Mouse (Mus musculus) midbrain, embryonic 15.5 days (tissue): ENCODE measurements around the gene Hoxc6. TPM values are rescaled to one million over a fixed set of nuclear protein-coding genes. Genes with fewer than 3 reads are reported as not detected.

Source experiments
- ATAC-seq: fragments of 200-750 bp; cut with Nextera tagmentation; replicated peaks from 2 replicates; pipeline ENCODE4 v1.8.0; 2017; ENCODE audit warnings: moderate TSS enrichment
- H3K27ac ChIP-seq: fragments of 300-500 bp; sonication (generic); 2 replicates; pipeline ENCODE4 v1.5.1; 2015; ENCODE audit warnings: mild to moderate bottlenecking, inconsistent platforms
- H3K27me3 ChIP-seq: fragments of 300-500 bp; sonication (generic); replicated peaks from 2 replicates; pipeline ENCODE4 v1.6.1; 2015; ENCODE audit warnings: inconsistent platforms
- H3K36me3 ChIP-seq: fragments of 300-500 bp; sonication (generic); replicated peaks from 2 replicates; pipeline ENCODE4 v1.6.1; 2015; ENCODE audit warnings: inconsistent platforms
- H3K4me1 ChIP-seq: fragments of 300-500 bp; sonication (generic); 2 replicates; pipeline ENCODE4 v1.6.1; 2015; ENCODE audit warnings: inconsistent platforms
- H3K4me2 ChIP-seq: fragments of 300-500 bp; sonication (generic); 2 replicates; pipeline ENCODE4 v1.6.1; 2015; ENCODE audit warnings: inconsistent platforms, mild to moderate bottlenecking, moderate library complexity
- H3K4me3 ChIP-seq: fragments of 300-500 bp; sonication (generic); 2 replicates; pipeline ENCODE4 v1.5.1; 2015; ENCODE audit warnings: mild to moderate bottlenecking, inconsistent platforms
- H3K9ac ChIP-seq: fragments of 300-500 bp; sonication (generic); 2 replicates; pipeline ENCODE4 v1.6.1; 2015; ENCODE audit warnings: mild to moderate bottlenecking, inconsistent platforms
- H3K9me3 ChIP-seq: fragments of 300-500 bp; sonication (generic); 2 replicates; pipeline ENCODE4 v1.6.1; 2016; ENCODE audit warnings: inconsistent platforms
- WGBS: fragments of 180-500 bp; shearing (Covaris S2); methylation state at CpG from one replicate; pipeline ENCODE4 v1.1.7; 2015; ENCODE audit warnings: mixed read lengths; 5-methylcytosine and 5-hydroxymethylcytosine counted together
- polyA plus RNA-seq: library from polyadenylated mRNA; unstranded; fragments of >200 nt; fragmentation: Nextera tagmentation; extraction: Ambion mirVana; gene quantifications from 2 replicates; pipeline ENCODE4 v1.2.1, GENCODE M21; 2015

The Hoxc6 gene
- polyA plus RNA-seq, 1 experiment from 2014 or later: not detected

GRCm38 (mm10) chr15:102983716-102984115 is 14.3 kb upstream of the Hoxc6 start:
- H3K27ac ChIP-seq: no peak overlapping the region
- peaks cover 10% of the 10 kb centered on the region for H3K4me1 ChIP-seq
- H3K27me3 ChIP-seq: peaks cover 95% of the 10 kb centered on the region
- no peaks in the 10 kb centered on the region for H3K36me3 ChIP-seq
- no peak for ATAC-seq
- 2% methylated on average over 12 of the region's 12 CpGs for WGBS
- H3K4me2 ChIP-seq: no peak overlapping the region
- no peaks in the 10 kb centered on the region for H3K9me3 ChIP-seq
- no peak overlapping the region for H3K9ac ChIP-seq
- no peak overlapping the region for H3K4me3 ChIP-seq

- no peak overlapping the region for H3K4me3 ChIP-seq
- no peak overlapping the region for H3K4me2 ChIP-seq
- H3K9me3 ChIP-seq: no peaks in the 10 kb centered on the region
- H3K9ac ChIP-seq: no peak overlapping the region
- H3K36me3 ChIP-seq: no peaks in the 10 kb centered on the region
- H3K27me3 ChIP-seq: peaks cover 95% of the 10 kb centered on the region
- peaks cover 10% of the 10 kb centered on the region for H3K4me1 ChIP-seq
- no peak overlapping the region for H3K27ac ChIP-seq
- under 1% methylated on average over 10 of the region's 10 CpGs for WGBS
- ATAC-seq: no peak
These were observed 13.5 kb upstream of the Hoxc6 start for GRCm38 (mm10) chr15:102984521-102984920.

- Histone ChIP-seq H3K27ac (no peak overlapping the region), H3K4me2 (no peak overlapping the region), H3K27me3 (peaks cover 95% of the 10 kb centered on the region), H3K4me1 (peaks cover 10% of the 10 kb centered on the region), H3K36me3 (no peaks in the 10 kb centered on the region), H3K9ac (no peak overlapping the region), H3K9me3 (no peaks in the 10 kb centered on the region), H3K4me3 (no peak overlapping the region)
- ATAC-seq: no peak
- WGBS: 5% methylated on average over 3 of the region's 3 CpGs
These were observed 13.1 kb upstream of the Hoxc6 start for GRCm38 (mm10) chr15:102984925-102985324.

- Histone ChIP-seq H3K4me3 (no peak overlapping the region), H3K9ac (no peak overlapping the region), H3K27ac (no peak overlapping the region), H3K4me2 (no peak overlapping the region), H3K9me3 (no peaks in the 10 kb centered on the region), H3K4me1 (peaks cover 4% of the 10 kb centered on the region; the same call in 1 of the 2 replicates), H3K36me3 (no peaks in the 10 kb centered on the region), H3K27me3 (peaks cover 94% of the 10 kb centered on the region)
- no peak for ATAC-seq
- WGBS: 2% methylated on average over 21 of the region's 21 CpGs
These were observed 10.8 kb upstream of the Hoxc6 start for GRCm38 (mm10) chr15:102987124-102987833.

GRCm38 (mm10) chr15:102988078-102988477 is 10.0 kb upstream of the Hoxc6 start:
- Histone ChIP-seq H3K36me3 (no peaks in the 10 kb centered on the region), H3K9me3 (no peaks in the 10 kb centered on the region), H3K27me3 (peaks cover 95% of the 10 kb centered on the region), H3K4me1 (peaks cover 4% of the 10 kb centered on the region; the same call in 1 of the 2 replicates), H3K27ac (no peak overlapping the region), H3K4me3 (no peak overlapping the region), H3K4me2 (no peak overlapping the region), H3K9ac (no peak overlapping the region)
- WGBS: 10% methylated on average over 5 of the region's 5 CpGs
- no peak for ATAC-seq

- under 1% methylated on average over 66 of the region's 69 CpGs for WGBS
These were observed 7.3 kb upstream of the Hoxc6 start, which contains the start of gene Hoxc8 for GRCm38 (mm10) chr15:102990461-102991397. Hoxc8 (plus strand) TSS chr15:102990607.

GRCm38 (mm10) chr15:102991782-102992181 is 6.3 kb upstream of the Hoxc6 start:
- Histone ChIP-seq H3K4me2 (no peak overlapping the region), H3K9me3 (no peaks in the 10 kb centered on the region), H3K4me1 (peaks cover 4% of the 10 kb centered on the region; the same call in 1 of the 2 replicates), H3K4me3 (no peak overlapping the region), H3K9ac (no peak overlapping the region), H3K27ac (no peak overlapping the region), H3K36me3 (no peaks in the 10 kb centered on the region), H3K27me3 (peaks cover 92% of the 10 kb centered on the region)
- WGBS: 2% methylated on average over 7 of the region's 7 CpGs
- no peak for ATAC-seq

More at GRCm38 (mm10) chr15:102990461-102991397, 7.3 kb upstream of the Hoxc6 start, which contains the start of gene Hoxc8:
- ATAC-seq: no peak
- H3K27me3 ChIP-seq: peaks cover 95% of the 10 kb centered on the region
- H3K4me3 ChIP-seq: 0 out of 2 replicates have a peak within 1 kb of the TSS, but pooled peaks have one; percentile 8
- H3K4me1 ChIP-seq: peaks cover 4% of the 10 kb centered on the region; the same call in 1 of the 2 replicates
- H3K4me2 ChIP-seq: no peak within 1 kb of the TSS
- H3K9me3 ChIP-seq: no peaks in the 10 kb centered on the region
- H3K27ac ChIP-seq: no peak within 1 kb of the TSS
- H3K9ac ChIP-seq: no peak within 1 kb of the TSS
- no peaks in the 10 kb centered on the region for H3K36me3 ChIP-seq

GRCm38 (mm10) chr15:102992206-102992605 is 5.9 kb upstream of the Hoxc6 start:
- Histone ChIP-seq H3K4me1 (peaks cover 4% of the 10 kb centered on the region; the same call in 1 of the 2 replicates), H3K4me3 (no peak overlapping the region), H3K36me3 (no peaks in the 10 kb centered on the region), H3K9ac (no peak overlapping the region), H3K27ac (no peak overlapping the region), H3K9me3 (no peaks in the 10 kb centered on the region), H3K4me2 (no peak overlapping the region), H3K27me3 (peaks cover 91% of the 10 kb centered on the region)
- ATAC-seq: no peak
- under 1% methylated on average over 11 of the region's 11 CpGs for WGBS

- WGBS: 0% methylated on average over 3 of the region's 3 CpGs
- H3K36me3 ChIP-seq: no peaks in the 10 kb centered on the region
- no peak for ATAC-seq
These were observed 5.2 kb upstream of the Hoxc6 start for GRCm38 (mm10) chr15:102992863-102993262.

GRCm38 (mm10) chr15:102996548-102996947 is 1.5 kb upstream of the Hoxc6 start:
- under 1% methylated on average over 9 of the region's 9 CpGs for WGBS

More at GRCm38 (mm10) chr15:102992863-102993262, 5.2 kb upstream of the Hoxc6 start:
- no peaks in the 10 kb centered on the region for H3K9me3 ChIP-seq
- no peak overlapping the region for H3K27ac ChIP-seq
- no peak overlapping the region for H3K4me3 ChIP-seq
- H3K27me3 ChIP-seq: peaks cover 91% of the 10 kb centered on the region
- H3K9ac ChIP-seq: no peak overlapping the region
- no peak overlapping the region for H3K4me2 ChIP-seq
- peaks cover 4% of the 10 kb centered on the region; the same call in 1 of the 2 replicates for H3K4me1 ChIP-seq

GRCm38 (mm10) chr15:102997431-102997830 is 626 bp upstream of the Hoxc6 start:
- Histone ChIP-seq H3K27me3 (peaks cover 93% of the 10 kb centered on the region), H3K4me2 (no peak overlapping the region), H3K9ac (no peak overlapping the region), H3K4me3 (no peak overlapping the region), H3K36me3 (no peaks in the 10 kb centered on the region), H3K9me3 (no peaks in the 10 kb centered on the region), H3K4me1 (peaks cover 11% of the 10 kb centered on the region), H3K27ac (no peak overlapping the region)
- no peak for ATAC-seq
- 0% methylated on average over 3 of the region's 3 CpGs for WGBS

More at GRCm38 (mm10) chr15:102996548-102996947, 1.5 kb upstream of the Hoxc6 start:
- Histone ChIP-seq H3K36me3 (no peaks in the 10 kb centered on the region), H3K27me3 (peaks cover 93% of the 10 kb centered on the region), H3K4me3 (no peak overlapping the region), H3K9ac (no peak overlapping the region), H3K4me2 (no peak overlapping the region), H3K27ac (no peak overlapping the region), H3K4me1 (peaks cover 11% of the 10 kb centered on the region), H3K9me3 (no peaks in the 10 kb centered on the region)
- no peak for ATAC-seq

- Histone ChIP-seq H3K9me3 (no peaks in the 10 kb centered on the region), H3K27ac (no peak overlapping the region), H3K4me3 (peak overlapping the region; percentile 33), H3K9ac (no peak overlapping the region), H3K4me1 (peaks cover 11% of the 10 kb centered on the region), H3K4me2 (peak overlapping the region; percentile 50), H3K36me3 (no peaks in the 10 kb centered on the region), H3K27me3 (peaks cover 95% of the 10 kb centered on the region)
- no peak for ATAC-seq
- WGBS: under 1% methylated on average over 19 of the region's 19 CpGs
These were observed 638 bp downstream of the Hoxc6 start for GRCm38 (mm10) chr15:102998608-102999182.
